Mouse (Mus musculus) embryo, embryonic 11.5 days (tissue): ENCODE data around the gene Thegl.
"Not testable (repeated sequence)": the region's sequence is repeated elsewhere in the genome, so short reads cannot be mapped to it uniquely, and the experiment has no call there.

Source experiments
- DNase-seq: peaks from one replicate; pipeline ENCODE4 v3.0.0-alpha.2; 2012; ENCODE audit warnings: low read depth, low spot score

Thegl gene

DNA sequence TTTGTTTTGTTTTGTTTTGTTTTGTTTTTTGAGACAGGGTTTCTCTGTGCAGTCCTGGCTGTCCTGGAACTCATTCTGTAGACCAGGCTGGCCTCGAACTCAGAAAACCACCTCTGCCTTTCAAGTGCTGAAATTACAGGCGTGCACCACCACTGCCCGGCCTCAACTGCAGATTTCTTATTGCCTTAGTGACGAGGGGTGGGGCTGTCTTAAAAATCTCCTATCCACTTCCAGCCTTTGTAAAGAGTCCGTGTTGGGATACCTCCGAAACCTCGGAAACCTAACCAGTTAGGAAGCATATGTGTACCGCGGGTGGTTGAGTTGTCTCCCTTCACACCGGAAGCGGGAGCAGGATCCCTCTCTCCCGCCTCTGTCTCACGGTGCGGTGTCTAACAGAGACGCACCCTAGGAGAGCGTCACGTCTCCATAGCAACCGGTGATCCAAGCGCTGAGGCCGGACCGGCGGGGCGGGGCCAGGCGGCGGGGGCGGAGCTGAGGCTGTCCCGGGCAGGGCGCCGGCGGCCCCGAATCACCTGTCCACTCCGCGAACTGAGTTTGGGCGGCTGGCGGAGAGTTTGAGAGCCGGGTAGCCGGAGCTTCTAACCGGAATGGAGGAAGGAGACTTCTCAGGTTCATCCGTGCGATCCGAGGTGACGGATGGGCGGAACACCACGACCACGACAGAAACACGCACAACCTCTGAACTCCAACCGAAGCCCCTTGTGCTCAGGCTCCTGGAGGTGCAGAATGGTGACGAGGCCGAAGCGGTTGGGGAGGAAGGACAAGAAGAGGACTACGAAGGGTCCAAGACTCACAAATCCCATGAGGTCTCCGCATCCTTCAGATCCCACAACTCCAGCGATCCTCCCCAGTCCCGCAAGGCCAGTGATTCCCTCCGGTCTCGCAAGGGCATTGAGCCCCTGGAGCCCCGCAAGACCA, at the start of gene Thegl:
Gene Thegl (plus strand): TSS at position 480 of the 939 bp plus-strand sequence.
- peak; percentile 67 for DNase-seq

DNA sequence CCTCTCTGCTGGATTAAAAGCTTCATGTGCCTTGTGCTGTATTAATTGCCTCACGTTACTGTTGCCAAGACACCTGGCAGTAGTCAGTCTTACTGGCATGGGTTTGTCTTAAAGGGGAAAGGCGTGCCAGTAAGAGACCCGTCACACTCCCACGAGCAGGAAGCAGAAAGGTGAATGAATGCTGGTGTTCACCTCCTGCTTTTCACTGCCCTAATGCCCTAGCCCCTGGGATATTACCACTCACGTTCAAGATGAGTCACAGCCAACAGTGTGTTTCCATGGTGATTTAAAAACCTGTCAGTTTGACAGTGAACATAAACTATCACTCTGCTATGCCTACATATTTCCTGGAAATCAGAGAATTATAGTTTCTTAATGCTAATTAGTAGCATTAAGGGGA, 46.6 kb upstream of the Thegl start:
- no peak for DNase-seq

- DNase-seq = not testable (repeated sequence)
These were observed 44.7 kb upstream of the Thegl start for GRCm38 (mm10) chr5:76971115-76971514.

DNA sequence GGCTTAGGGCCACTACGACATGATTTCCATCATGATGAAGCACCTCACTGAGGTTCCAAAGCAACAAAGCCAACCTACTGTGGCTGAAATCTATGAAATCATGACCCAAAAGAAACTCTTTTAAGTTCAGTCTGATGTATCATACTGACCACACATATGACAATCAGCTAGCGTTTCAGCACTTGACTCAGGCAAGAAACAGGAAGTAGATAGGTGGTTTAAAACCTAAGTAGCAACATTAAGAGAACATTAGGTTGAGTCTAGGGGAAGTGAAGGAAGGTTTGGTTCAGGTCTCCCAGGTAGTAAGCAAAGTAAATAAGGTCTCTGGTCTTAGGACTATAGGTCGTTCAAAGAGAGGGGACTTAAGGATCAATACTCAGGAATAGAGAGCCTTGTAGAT, 42.3 kb upstream of the Thegl start:
- DNase-seq = no peak

DNA sequence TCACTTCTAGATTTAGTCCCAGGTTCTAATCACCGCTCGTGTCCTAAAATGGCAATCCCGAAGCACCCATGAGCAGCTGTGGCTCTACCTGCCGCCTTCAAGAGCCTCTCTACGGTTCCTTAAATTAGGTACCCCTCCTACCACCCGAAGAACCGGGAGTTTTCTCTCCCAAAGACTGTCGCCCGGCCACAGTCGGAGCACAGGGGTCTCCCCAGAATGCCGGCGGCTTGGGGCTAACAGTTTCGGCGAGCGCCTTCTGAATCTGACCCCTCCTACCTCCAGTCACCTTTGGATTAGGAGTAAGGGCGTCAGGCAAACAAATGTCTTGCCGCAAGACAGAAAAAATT, 41.6 kb upstream of the Thegl start:
- no peak for DNase-seq

DNA sequence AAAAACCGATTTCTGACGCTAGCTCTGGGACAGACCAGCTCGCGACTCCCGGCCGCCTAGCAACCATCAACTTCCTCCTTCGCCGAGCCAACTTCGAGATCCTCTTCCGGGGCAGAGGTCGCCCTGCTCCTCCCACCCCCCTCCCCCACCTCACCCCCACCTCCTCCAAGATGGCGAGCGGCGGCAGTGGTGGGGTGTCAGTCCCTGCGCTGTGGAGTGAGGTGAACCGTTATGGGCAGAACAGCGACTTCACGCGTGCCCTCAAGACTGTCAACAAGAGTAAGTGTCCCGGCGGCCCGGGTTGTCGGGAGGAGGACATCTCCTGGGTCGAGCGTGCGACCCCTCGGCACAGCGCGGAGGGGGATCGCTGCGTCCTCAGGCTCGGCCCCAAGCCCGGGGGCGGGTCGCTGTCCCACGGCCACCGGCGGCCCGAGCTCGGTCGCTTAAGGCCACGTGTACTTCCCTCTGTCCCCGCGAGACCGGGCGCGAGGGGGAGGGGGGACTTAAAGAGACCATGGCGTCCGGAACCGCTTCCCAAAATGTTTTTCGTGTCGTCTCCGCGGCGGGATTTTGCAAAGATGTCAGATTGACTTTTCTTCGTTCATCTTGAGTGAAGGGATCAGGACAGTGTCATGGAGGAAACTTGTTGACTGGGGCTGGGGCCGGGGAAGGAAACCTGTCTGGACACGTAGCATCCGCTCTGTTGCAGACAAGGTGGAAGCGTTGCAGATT, 41.1 kb upstream of the Thegl start, which contains the start of gene Srp72:
Gene Srp72 (plus strand): TSS at position 130 of the 732 bp plus-strand sequence.
- peak; percentile 69 for DNase-seq

DNA sequence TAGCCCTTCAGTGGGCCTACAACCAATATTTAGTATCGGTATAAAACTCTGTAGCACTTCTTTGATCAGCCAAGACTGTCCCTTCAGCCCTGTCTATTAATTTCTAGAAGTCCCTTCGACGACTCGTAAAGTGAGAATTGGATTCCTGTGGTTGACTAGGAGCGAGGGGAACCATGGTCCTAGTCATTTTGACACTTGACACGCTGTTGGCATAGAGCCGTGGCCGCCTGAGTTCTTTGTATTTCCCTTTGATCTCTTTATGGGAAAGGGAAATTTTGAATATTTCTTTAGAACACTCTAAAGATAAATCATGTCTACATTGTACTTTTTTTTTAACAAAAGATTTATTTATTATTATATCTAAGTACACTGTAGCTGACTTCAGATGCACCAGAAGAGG, 40.1 kb upstream of the Thegl start:
- DNase-seq = no peak

- no peak for DNase-seq
These were observed 31.8 kb upstream of the Thegl start for GRCm38 (mm10) chr5:76984015-76984414.

DNA sequence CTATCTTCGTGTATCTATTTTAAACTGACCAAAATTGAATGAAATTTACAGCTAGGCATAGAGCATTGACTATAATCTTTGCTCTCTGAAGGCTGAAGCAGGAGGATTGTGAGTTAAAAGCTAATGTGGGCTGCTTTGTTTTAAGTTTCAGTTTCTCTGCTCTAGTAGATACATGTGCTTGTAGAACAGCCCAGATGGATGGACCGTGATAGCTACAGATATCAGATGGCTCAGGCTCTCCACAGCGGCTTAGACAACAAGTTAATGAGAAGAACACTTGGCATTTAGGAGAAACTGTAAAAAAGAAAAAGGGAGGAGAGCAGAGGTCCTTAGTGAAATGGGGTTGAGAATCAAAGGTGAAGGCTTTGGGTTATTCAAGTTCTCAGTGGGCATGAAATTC, 25.0 kb upstream of the Thegl start:
- no peak for DNase-seq

GRCm38 (mm10) chr5:76993174-76993814, 22.5 kb upstream of the Thegl start:
- DNase-seq = no peak

GRCm38 (mm10) chr5:76998416-76998815, 17.4 kb upstream of the Thegl start:
- DNase-seq = peak; percentile 31

GRCm38 (mm10) chr5:77001192-77001591, 14.6 kb upstream of the Thegl start:
- no peak for DNase-seq

- no peak for DNase-seq
These were observed 11.6 kb upstream of the Thegl start, which contains the start of gene Arl9 for GRCm38 (mm10) chr5:77004051-77004821. TSS of gene Arl9 (plus strand) at chr5:77004055.

DNA sequence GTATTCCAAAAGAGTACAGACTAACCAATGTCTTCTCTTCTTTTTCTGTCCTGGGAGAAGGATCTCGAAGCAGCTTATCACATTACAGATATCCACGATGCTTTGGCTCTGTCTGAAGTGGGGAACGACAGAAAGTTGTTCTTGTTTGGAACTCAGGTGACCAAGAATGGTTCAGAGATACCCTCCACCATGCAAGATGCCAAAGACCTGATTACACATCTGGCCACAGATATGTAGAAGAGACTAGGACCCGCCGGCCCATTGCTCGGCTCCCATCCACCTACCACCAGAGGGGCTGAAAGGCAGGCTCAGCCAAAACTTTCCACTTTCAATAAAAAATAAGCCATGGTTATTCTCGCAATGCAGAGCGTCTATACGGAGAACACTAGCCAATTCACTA, 5.5 kb upstream of the Thegl start:
- DNase-seq = no peak

GRCm38 (mm10) chr5:77011082-77011481, 4.7 kb upstream of the Thegl start:
- DNase-seq = no peak

DNA sequence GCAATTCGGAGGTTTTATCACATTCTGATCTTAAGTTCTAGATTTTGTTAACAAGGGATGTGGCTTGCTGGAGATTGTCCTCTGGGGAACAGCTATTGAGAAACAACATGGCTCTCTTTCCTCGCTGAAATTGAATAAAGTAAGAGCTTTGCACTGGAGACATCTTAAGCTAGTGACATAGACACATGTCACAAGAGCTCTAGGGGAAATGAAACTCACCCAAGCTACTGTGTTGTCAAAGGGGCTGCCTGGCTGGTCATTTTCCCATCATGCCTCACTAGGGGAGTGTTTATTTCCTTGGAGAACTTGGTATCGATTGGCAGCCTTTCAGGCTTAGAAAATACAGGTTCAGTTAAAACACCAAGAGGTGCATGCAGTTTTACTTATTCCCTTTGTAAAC, 2.7 kb upstream of the Thegl start:
- DNase-seq = no peak

DNA sequence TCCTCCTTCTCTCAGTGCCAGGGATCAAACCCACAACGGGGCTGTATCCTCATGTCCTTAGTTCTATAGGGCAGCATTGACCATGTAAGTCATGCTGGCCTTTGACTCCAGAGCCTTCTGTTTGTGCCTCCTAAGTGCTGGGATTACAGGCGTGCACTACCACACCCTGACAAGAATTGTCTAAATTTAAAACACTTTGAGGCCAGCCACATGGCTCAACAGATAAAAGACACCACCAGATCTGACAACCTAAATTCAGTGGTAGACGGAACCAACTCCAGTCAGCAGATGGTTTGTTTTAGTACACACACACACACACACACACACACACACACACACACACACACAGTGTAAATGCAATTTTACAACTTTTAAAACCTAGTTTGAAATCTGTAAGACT, 12.2 kb downstream of the Thegl start:
- DNase-seq = no peak

DNA sequence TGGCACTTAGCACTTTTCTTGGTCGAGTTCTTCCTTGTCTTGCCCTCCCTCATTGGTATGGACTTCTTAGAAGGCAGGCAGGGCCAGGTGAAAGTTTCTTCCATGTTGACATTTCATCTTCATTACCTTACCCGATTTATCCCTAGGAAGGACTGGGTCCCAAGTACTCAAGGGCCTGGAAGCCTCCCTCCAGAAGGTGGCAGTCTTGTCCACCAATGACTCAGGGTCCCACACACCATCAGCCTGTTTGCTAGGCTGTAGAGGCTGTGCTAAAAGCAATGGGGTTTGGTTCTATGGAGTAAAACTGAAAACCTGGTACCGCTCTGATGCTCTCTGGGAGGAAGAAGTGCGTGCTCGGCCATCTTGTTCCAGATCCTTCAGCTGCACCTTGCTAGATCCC, 13.9 kb downstream of the Thegl start:
- DNase-seq = no peak

GRCm38 (mm10) chr5:77035101-77035500, 19.3 kb downstream of the Thegl start:
- not testable (repeated sequence) for DNase-seq

GRCm38 (mm10) chr5:77038451-77038850, 22.6 kb downstream of the Thegl start:
- DNase-seq = no peak

- no peak for DNase-seq
These were observed 23.6 kb downstream of the Thegl start for GRCm38 (mm10) chr5:77039391-77039790.
